Mouse (Mus musculus): ENCODE results near the gene Tnfrsf17. TPM values are rescaled to one million over a fixed set of nuclear protein-coding genes. Genes with fewer than 3 reads are reported as not detected.
"Not testable (repeated sequence)": the region's sequence is repeated elsewhere in the genome, so short reads cannot be mapped to it uniquely, and the experiment has no call there.

Gene Tnfrsf17
- total RNA-seq (2021) = not detected

DNA sequence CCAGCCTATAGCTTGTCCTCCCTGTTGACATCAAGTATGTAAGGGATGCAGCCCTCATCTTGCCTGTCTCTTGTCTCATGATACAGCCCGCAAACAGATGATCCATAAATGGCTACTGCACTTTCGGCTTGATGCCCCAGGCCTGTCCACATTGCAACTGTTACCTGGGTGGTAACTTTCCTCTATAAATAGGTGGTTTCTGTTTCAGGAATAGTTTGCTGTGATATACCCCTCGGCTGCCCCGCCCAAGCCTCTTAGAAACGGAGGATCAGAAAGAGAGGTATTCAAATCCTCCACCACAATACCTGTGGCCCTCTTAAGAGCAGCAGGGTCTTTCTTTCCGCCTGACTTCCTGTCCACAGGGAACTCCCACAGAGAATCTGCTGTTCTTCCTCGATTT, at the start of gene Tnfrsf17:
TSS of gene Tnfrsf17 (plus strand) at position 301 of the 400 bp plus-strand sequence.
- DNase-seq = no peak
- intact Hi-C loops (cut with DNase I) = no loop called here

DNA sequence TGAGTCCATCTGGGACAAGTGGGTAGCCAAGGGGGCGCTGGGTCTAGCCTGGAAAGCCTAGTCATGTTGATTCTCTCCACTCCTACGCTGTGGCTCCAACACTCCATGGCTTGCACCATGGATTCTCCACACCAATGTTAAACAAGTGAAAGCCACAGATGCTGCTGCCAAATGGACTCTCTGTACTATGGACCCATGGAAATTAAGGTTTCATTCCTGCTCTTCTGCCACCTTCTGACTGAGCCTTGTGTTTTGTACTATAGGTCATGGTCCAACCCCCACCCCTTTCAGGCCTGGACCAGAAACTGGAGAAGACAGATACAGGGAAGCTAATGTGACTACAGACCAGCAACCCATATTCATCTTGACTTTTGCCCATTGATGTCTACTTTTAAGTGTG, 47.1 kb upstream of the Tnfrsf17 start:
- intact Hi-C loops (cut with DNase I) = no loop called here
- no peak for DNase-seq

DNA sequence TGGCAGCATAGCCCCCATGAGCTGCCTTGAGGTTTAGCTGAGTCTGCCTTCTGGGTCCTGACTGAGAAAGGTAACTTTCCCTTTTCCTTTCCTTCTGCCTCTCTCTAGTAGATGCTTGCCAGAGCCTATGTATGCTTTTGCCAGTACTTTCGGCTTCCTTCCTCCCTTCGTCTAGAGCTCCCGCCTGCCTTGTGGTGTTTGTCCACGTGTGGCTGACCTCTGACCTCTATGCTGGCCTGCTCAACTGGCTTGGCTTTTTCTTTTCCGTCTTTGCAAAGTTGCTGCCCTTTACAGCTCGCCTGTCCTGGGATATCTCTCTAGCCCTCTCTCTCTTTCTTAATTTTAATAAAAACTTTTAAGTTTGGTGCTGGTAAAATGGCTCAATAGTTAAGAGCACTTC, 43.8 kb upstream of the Tnfrsf17 start:
- DNase-seq = no peak
- intact Hi-C loops (cut with DNase I) = no loop called here

DNA sequence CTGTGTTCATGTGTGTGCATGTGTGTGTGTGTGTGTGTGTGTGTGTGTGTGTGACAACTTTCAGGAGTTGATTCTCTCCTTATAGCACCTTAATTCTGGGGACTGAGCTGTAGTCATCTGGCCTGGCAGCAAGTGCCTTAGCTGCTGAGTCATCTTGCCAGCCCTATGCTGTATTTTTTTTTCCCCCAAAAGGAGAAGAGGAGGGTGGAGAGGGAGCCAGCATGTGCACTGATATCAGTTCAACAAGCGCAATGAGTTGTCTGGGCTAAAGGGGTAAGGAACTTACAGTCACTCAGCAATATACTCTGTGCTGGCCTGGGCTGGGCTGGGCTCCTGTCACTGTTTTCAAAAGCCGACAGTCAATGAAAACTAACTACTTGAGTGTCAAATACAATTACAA, 43.0 kb upstream of the Tnfrsf17 start:
- intact Hi-C loops (cut with DNase I) = no loop called here

DNA sequence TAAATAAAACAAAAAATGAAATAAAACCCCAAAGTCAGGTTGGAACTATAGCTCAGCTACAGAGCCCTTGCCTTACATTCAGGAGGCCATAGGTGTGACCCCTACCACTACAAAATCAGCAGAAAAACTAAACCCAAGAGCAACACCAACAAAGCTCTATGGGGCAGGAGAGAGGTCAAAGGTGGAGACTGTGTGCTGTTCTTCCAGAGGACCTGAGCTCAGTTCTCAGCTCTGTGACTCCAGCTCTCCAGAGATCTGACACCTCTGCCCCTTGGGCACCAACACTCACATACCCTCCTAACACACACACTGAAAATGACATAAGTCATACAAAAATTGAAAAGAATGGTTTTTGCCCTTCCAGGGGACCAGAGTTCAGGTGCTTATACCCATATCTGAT, 42.5 kb upstream of the Tnfrsf17 start:
- intact Hi-C loops (cut with DNase I) = no loop called here
- no peak for DNase-seq

More for the DNA sequence above, 43.0 kb upstream of the Tnfrsf17 start:
- DNase-seq = no peak

DNA sequence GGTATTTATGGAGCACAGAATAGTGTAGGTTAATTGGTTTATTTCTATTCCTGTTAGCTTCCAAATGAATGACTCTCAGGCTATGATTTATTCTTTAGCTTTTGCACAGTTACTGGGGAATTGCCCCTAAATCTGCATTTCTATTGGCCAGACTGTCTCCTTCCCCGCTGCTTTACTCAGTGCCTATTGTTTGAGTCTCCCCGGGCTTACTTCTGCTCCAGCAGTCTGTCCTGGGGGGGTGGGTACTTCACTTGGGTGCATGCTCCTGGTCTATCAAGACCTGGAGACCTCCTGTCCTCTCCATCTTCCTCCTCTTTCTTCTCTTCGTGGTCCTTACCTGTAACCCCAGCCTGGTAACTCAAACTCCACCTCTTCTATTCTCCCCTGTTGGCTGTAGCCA, 36.7 kb upstream of the Tnfrsf17 start:
- intact Hi-C loops (cut with DNase I) = no loop called here
- DNase-seq = no peak

DNA sequence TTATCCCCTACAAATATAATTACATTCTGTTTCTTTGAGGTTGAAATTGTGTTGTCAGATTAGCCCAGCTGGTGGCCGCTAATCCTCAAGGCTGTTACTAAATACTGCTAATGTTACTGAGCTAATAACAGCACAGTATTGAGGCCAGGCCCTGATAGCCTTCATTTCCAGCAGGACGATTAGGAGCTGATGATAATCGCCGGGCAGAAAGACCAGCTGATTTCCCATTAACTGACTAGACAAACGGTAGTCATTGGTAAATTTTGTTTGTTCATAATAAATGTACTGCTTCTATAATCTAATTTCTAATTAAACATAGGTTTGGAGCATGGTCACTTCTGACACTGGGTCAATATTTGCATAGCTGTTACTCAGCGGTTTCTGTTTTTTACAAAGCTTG, 34.8 kb upstream of the Tnfrsf17 start:
- DNase-seq = no peak
- intact Hi-C loops (cut with DNase I) = no loop called here

DNA sequence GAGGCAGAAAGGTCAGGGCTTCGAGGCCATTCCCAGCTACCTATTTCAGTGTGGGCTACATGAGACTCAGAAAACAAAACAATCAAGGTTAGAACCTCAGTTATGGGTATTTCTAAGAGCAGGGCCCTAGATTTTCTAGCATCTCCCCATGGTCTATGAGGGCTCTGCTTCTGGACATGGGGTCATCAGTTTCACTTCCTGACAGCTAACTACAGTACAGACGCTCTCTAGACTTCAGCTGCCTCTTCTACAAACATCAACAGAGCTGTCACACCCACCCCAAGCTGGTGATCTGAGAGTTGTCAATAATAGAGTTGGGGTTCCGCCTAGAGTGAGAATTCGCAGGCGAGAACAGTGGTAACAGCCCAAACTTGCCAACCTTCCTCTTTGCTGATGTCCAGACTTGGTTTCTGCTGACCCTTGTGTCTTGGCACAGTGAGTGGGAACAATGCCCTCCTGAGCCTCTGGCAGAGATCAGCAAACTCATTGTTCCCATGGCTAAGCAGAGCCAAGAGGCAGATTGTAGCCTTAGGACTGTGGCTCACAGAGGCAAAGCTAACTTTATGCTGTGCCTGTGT, 30.9 kb upstream of the Tnfrsf17 start:
- intact Hi-C loops (cut with DNase I) = no loop called here
- peak; percentile 3 to 7 for DNase-seq

DNA sequence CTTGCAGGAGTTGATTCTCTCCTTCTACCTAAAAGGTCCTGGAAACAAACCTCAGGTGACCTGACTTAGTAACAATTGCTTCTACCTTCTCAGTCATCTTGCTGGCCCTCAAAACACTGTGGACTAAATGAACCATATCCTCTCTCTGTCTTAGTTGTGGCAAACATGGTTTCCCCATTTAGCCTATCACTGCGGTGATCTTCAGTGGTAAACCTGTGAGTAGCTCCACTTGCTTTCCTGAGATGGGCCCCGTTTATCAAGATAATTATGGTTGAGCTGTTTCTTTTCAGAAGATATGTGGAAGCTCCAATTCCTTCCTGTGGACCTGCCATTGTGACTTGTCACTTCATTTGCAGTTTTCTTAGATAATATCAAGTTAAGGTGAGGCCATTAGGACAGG, 28.7 kb upstream of the Tnfrsf17 start:
- DNase-seq = no peak
- intact Hi-C loops (cut with DNase I) = no loop called here

DNA sequence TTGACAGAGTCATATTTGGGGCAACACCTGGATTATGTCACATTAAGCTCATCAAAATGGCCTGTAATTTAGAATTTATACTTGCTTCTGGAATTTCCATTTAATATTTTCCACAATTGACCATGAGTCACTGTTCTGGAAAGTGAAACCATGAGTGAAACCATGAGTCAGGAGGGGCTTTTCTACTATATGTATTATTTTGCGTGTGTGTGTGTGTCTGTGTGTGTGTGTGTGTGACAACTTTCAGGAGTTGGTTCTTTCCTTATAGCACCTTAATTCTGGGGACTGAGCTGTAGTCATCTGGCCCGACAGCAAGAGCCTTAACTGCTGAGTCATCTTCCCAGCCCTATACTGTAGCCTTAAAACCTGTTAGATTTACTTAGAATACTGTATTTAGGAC, 27.7 kb upstream of the Tnfrsf17 start:
- DNase-seq = no peak
- intact Hi-C loops (cut with DNase I) = no loop called here

DNA sequence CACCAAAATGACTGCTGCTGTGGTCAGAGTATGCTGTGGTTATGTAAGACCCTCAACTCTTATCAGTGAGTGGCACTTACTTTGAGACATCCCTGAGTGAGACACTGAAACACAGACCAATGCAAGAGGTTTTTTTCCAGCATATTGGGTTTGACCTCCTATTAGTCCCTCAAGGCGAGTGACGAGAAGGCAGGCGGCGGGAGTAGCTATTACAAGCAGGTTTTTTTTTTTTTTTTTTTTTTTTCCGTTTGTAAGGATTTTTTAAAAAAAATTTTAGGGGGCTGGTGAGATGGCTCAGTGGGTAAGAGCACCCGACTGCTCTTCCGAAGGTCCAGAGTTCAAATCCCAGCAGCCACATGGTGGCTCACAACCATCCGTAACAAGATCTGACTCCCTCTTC, 24.7 kb upstream of the Tnfrsf17 start:
- DNase-seq; intact Hi-C loops (cut with DNase I): not testable (repeated sequence)

DNA sequence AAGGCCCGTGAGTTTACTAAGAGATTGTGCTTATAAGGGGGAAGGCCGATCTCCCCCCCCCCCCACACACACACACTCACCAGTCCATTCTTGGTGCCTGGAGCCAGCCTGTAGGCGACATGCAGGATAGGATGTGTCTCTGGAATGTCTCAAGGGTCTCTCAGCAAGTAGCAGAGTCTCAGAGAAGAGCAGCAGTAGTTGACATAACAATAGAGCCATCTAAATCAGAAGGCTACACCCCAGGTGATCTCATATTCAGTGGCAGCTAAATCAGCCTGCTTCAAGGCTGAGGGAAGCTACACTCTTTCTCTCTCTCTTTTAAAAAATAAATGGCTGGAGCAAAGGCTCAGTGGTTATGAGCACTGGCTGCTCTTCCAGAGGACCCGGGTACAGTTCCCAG, 18.0 kb upstream of the Tnfrsf17 start:
- DNase-seq; intact Hi-C loops (cut with DNase I): not testable (repeated sequence)

DNA sequence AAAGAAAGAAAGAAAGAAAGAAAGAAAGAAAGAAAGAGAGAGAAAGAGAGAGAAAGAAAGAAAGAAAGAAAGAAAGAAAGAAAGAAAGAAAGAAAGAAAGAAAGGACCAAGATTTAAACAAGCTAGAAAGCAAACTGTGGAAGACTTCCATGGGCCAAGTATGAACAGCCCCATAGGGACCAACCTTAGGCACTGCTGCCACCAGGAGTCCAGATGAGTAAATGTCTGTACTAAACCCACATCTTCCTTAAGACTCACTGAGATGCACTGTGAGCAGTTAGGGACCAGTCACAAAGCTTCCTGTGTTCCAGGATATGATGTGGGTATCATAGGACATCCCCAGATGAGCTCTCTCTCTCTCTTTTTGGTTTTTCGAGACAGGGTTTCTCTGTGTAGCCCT, 15.9 kb upstream of the Tnfrsf17 start:
- peak; percentile 15 for DNase-seq
- intact Hi-C loops (cut with DNase I) = not testable (repeated sequence)

DNA sequence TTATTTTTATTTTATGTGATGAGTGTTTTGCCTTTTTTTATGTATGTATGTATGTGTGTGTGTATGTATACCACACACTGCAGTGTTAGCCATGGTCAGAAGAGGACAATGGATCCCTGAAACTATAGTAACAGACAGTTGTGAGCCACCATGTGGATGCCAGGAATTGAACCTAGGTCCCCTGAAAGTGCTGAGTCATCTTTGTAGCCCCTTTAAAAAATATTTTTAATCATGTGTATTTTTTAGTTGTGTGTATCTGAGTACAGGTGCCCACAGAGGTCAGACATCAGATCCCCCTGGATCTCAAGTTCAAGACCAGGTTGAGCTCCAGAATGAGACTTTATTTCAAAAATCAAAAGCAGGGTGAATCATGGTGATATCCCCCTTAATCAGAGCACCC, 9.9 kb upstream of the Tnfrsf17 start:
- intact Hi-C loops (cut with DNase I) = no loop called here
- no peak for DNase-seq

DNA sequence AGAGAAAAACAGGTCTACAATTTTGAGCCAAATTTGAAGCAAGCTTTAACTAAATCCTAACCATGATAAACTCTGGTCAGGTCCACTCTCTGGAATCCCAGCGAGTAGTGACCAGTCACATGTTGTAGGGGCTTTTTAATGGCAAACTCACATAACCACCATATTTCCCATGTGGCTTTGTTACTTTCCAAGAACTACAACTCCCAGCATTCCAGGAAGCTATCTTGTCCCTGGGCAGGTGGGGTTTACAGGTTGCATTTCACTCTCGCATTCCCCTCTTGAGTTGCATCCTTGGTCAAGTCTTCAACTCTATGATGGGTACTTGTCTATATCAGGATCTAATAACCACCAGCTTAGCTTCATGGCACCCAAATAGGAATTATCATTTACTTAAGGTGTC, 8.1 kb upstream of the Tnfrsf17 start:
- intact Hi-C loops (cut with DNase I) = no loop called here
- DNase-seq = no peak

DNA sequence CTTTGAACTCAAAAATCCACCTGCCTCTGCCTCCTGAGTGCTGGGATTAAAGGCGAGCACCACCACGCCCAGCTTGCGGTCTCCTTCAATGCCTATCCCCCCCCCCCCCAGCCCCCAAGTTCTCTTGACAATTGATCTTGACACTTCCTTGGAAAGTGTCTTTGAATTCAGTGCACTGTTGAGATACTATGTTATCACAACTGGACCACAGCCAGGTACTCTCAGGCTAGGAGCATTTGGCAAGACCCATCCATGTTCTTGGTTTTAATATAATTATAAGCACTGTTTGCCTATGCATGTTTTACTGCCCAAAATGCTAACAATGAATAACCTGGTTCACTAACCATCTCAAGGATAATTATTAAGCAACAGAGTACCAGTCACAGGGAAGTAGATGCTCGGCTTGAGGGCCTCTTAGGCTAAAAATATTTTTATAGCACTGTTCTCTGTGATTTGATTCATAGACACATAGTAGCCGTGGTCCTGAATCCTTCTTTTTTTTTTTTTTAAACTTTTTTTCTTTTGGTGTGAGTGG, 2.2 kb downstream of the Tnfrsf17 start:
- intact Hi-C loops (cut with DNase I) = no loop called here
- no peak for DNase-seq

DNA sequence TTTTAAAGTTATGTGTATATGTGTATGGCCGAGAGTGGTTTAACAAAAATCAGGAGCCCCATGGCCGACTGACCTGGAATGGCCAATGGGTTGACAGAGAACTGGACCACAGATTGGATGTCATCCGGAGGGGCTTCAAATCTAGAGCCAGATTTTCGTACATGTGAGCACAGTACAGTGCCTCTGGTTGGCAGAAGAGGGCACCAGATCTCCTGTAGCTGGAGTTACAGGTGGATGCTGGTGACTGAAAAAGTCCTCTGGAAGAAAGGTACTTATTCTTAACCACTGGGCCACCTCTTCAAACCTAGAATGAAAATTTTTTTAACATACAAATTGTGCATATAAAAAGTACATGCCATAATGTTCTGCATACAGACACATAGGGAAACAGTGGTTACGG, 3.1 kb downstream of the Tnfrsf17 start:
- no peak for DNase-seq
- intact Hi-C loops (cut with DNase I) = no loop called here

DNA sequence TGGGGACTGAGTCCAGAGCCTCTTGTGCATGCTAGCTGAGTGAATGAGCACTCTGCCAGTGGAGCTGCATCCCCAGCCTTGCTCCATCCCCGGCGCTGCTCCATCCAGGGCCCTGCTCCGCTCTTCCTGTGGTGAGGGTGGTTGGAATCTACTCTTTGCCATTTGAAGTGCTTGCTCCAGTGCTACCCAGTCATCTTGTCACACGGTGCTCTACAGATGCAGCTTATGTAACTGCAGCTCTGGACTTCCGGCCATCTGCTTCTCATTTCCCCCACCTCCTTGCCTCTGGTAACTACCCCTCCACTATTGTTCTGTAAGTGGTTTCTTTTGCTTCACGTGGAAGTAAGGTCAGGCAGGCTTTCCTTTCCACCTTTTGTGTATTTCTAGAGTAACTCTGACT, 3.7 kb downstream of the Tnfrsf17 start:
- intact Hi-C loops (cut with DNase I) = no loop called here
- peak; percentile 14 to 23 for DNase-seq

DNA sequence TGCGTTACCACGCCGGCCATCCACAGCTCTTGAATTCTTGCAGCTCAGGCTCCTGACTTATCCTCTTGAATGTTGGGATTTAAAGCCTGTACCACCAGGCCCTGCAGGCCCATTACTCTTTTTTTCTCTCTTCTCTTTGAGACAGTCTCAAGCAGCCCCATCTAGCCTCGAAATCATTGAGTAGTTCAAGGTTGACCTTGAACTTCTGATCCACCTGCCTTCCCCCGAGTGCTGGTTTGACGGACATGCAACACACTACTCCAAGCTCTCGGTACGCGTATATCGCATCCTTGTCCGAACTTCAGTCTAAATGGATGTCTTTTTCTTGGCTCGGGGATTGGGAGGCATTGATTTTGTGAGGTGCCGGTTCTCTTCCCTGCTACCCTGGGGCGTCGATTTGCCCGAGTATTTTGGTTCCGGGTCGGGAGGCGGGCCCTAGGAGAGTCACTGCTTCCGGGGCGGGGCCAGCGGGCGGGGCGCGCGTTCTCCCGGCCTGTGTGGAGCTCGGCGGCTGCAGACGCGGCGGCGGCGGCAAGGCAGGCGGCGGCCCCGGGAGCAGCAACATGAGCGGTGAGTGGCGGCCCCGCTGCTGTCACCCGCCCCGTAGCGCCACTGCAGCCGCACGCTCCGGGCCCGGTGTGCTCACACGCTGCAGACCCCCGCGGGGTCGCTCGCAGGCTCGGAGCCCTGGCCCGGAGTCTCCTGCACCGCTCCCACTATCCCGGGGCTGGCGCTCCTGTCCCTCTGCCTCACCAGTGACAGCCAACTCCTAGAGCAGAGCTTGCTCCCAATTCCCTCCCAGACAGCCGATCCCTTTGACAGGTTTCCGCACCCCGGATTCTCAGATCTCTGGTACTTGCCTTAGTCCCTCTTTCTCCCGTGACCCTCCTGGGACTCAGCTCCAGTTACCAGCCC, 9.1 kb downstream of the Tnfrsf17 start, which contains the start of gene Snx29:
TSS of gene Snx29 (plus strand) at position 500 of the 915 bp plus-strand sequence.
- intact Hi-C loops (cut with DNase I) = loop anchor here (2.0 to 5.0 kb wide), 3 partner anchors 68 to 120 kb away; partner anchors contain the start of genes Gspt1 and Rsl1d1
- peak; percentile 98 to 100 for DNase-seq

DNA sequence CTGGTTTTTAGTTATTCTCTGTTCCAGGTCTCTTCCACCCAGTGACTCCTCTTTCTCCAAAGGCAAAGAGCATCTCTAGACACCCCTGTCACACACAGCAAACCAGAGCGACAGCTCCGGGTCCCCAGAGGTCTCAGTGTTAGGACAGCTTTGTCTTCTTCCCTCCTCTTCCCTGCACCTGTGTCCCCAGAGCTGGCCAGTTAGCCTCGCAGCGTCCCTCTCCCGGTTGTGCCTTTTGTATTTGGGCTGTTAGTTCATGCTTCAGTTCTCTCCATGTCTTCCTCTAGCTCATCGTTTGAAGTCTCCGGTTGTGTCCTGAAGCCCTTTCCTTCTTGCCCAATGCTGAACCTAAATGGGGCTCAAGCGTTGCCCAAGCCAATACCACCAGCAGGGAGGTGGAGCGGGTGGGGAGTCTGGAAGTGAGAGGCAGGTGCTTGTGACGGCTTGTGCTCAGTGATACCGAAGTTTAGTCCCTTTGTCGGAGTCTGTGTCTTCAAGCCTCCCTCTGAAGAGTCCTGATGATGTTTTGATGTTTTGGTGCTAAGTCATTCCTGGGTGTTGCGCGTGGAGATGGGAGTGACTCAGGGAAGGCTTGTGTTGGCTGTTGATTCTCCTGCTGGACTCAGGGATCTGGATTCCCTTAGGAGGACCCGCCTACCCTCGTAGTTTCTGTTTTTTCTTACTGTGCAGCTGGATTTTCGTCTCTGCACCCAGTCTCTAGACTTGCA, 9.9 kb downstream of the Tnfrsf17 start:
- intact Hi-C loops (cut with DNase I) = loop anchor here (2.0 to 5.0 kb wide), 3 partner anchors 69 to 121 kb away; partner anchors contain the start of genes Gspt1 and Rsl1d1
- peak; percentile 27 to 39 for DNase-seq

Measured in heart, postnatal 10 days (tissue).